Mouse (Mus musculus): Measurements from ENCODE around the gene Dgkd.

Gene Dgkd

DNA sequence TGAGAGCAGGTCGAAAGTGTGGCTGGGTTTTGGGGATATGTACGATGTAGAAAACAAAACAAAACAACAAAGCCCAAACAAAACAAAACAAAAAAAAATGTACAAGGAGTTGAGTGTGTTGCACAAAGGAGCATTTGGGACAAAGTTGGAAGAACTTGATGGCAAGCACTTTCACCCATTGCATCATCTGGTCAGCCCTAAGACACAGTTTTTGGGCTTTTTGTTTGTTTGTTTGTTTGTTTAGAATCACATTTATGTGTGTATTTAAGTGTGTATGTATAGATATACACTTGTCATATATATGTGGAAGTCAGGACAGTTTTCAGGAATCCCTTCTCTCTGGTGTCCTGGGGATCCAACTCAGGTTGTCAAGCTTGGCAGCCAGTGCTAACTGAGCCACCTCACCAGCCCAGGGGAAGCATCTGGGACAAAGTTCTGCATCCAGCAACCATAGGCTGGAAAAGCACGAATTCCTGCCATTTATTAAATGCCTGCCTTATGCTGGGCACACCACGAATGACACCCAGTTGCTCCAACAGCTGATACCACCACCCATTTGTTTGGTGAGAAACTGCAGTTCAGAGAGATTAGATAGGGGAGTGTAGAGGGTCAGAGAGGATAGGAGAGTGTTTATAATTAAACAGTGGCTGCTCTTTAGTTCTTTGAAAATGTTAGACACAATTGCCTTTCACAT lies 5.5 kb upstream of the Dgkd start:
- no peak for ATAC-seq (ENCODE audit: insufficient number of reproducible peaks, low FRiP score, low TSS enrichment)

- ATAC-seq (ENCODE audit: insufficient number of reproducible peaks, low FRiP score, low TSS enrichment) = no peak
These were observed 4.7 kb upstream of the Dgkd start for GRCm38 (mm10) chr1:87848237-87848996.

- ATAC-seq (ENCODE audit: insufficient number of reproducible peaks, low FRiP score, low TSS enrichment) = no peak
These were observed 3.8 kb upstream of the Dgkd start for GRCm38 (mm10) chr1:87849278-87849677.

DNA sequence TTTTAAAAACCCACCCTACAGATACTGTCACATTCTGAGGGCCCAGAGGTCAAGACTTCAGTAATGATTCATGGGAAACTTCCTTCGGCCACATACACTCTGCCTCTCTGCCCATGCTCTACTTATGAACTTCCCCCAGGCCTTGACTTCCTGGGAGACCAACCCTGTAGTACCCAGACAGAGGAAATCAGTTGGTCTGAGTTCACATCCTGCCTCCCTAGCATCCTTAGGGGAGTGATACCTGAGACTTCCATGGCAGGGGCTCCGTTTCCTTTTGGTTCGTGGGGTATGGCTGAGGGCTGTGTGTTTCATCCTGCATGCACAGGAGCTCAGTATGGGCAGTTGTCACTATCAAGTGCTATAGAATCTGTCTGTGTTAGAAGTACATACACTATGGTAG lies 1.7 kb upstream of the Dgkd start:
- no peak for ATAC-seq (ENCODE audit: insufficient number of reproducible peaks, low FRiP score, low TSS enrichment)

- no peak for ATAC-seq (ENCODE audit: insufficient number of reproducible peaks, low FRiP score, low TSS enrichment)
These were observed 851 bp upstream of the Dgkd start for GRCm38 (mm10) chr1:87852081-87852790.

DNA sequence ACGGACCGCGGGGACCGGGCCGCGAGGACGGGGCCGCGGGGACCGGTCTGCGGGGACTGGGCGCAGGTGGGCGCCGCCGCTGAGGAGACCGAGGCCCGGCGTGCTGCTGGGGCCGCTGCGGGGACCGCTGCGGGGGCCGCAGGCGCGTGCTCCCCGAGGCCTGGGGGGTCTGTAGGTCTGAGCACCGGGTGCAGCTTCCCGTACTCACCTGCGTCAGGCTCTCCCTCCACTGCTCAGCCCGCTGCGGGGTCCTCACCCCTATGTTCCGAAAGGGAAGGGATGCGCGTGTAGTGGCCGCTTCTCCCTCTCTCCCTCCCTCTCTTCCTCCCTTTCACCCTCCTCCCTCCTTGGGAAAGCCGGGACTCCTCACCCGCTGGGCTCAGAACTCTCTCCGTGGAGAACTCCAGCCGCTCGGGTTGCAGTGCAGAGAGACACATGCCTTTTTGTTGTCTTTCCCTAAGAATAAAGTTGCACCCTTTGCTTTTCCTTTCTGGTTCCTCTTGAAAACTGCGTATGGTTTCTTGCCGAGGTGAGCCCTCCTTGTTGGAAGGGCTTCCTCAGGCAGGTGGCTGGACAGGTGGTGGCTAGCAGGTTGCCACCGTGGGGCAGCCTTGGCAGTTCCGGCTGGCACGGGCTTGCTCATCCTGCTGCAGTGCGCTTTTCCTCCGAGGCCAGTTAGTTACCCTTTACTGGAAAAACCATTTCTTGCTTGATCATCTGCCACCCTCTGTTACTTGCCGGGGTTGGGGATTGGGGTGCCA lies 694 bp downstream of the Dgkd start:
- ATAC-seq (ENCODE audit: insufficient number of reproducible peaks, low FRiP score, low TSS enrichment) = peak; percentile 74

DNA sequence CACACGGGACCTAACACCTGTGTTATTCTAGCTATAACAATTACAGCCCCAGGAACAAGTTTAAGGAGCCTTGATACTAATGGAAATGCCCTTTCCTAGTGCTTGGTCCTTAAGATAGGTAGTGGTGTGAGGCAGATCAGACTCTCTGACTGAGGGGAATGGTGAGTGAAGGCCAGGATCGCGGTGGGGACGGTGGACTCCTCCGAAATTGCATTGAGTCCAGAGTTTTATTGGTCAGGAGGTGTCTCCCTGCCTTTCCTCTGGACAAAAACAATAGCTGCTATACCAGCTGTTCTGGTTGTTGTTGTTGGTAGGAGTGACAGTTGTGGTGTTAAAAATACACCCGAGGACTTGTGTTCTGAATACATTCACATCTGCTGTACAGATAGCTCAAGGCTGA lies 1.3 kb downstream of the Dgkd start:
- ATAC-seq (ENCODE audit: insufficient number of reproducible peaks, low FRiP score, low TSS enrichment) = no peak; the same call in 1 of the 2 replicates

GRCm38 (mm10) chr1:87854851-87855251 lies 1.8 kb downstream of the Dgkd start:
- peak; percentile 20; the same call in 1 of the 2 replicates for ATAC-seq (ENCODE audit: insufficient number of reproducible peaks, low FRiP score, low TSS enrichment)

DNA sequence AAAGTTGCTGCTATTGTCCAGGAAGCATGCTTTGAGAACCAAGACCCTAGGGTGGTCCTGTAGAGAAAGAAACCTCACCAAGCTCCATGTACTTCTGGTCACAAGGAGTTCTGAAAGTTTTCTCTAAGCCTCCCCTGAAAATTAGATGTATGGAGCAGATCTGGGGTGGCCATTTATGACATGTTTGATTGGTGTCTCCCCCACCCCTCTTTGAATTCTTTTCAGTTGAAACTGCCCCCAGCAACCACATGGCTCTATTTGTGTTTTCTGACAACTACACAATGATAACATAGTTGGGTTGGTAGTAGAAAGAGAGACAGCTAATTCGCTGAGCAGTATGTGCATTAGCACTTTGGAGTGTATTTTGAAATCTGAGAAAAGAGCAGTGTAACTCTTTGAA lies 2.4 kb downstream of the Dgkd start:
- ATAC-seq (ENCODE audit: insufficient number of reproducible peaks, low FRiP score, low TSS enrichment) = no peak

DNA sequence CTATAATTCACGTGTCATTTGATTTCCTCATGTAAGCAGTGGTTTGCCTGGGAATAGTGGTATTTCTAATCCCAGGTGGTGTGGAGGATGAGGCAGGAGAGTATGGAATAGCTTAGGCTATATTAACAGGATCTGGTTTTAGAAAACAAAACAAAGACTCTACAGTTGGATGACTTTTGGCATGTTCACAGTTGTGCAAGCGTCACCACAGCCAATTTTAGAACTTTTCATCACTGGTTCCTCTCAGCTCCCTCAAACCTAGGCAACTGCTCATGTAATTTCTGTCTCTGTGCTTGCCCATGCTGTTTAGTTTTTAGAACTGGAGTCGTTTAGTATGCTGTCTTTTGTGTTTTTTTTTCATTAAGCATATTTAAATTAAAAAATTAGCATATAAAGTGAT lies 3.7 kb downstream of the Dgkd start:
- no peak for ATAC-seq (ENCODE audit: insufficient number of reproducible peaks, low FRiP score, low TSS enrichment)

GRCm38 (mm10) chr1:87858031-87858430 lies 4.9 kb downstream of the Dgkd start:
- ATAC-seq (ENCODE audit: insufficient number of reproducible peaks, low FRiP score, low TSS enrichment) = no peak

- no peak for ATAC-seq (ENCODE audit: insufficient number of reproducible peaks, low FRiP score, low TSS enrichment)
These were observed 5.4 kb downstream of the Dgkd start for GRCm38 (mm10) chr1:87858529-87858928.

- ATAC-seq (ENCODE audit: insufficient number of reproducible peaks, low FRiP score, low TSS enrichment) = no peak
These were observed 10.5 kb downstream of the Dgkd start for GRCm38 (mm10) chr1:87863602-87864001.

- no peak for ATAC-seq (ENCODE audit: insufficient number of reproducible peaks, low FRiP score, low TSS enrichment)
These were observed 11.8 kb downstream of the Dgkd start for GRCm38 (mm10) chr1:87864889-87865288.

- no peak for ATAC-seq (ENCODE audit: insufficient number of reproducible peaks, low FRiP score, low TSS enrichment)
These were observed 13.6 kb downstream of the Dgkd start for GRCm38 (mm10) chr1:87866672-87867071.

DNA sequence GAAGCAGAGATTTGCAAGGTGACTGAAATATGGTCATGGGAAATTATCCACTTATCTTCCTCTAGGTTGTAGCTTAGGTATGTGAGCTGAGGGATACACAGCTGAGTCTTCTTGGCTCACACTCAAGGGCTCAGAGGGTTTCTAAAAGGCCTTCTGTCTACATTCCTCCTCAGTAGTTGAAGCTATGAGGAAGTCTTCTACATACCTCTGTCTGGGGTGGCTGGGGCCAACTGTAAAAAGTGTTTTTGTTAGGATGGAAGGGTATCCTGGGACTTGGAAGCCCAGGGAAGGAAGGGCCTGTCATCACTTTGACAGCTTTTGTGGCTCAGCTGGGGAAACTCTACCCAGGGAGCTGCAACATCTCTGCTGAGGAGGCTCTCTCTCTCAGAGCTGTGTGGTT lies 18.5 kb downstream of the Dgkd start:
- peak; percentile 45; the same call in 1 of the 2 replicates for ATAC-seq (ENCODE audit: insufficient number of reproducible peaks, low FRiP score, low TSS enrichment)

- no peak for ATAC-seq (ENCODE audit: insufficient number of reproducible peaks, low FRiP score, low TSS enrichment)
These were observed 20.0 kb downstream of the Dgkd start for GRCm38 (mm10) chr1:87873081-87873480.

DNA sequence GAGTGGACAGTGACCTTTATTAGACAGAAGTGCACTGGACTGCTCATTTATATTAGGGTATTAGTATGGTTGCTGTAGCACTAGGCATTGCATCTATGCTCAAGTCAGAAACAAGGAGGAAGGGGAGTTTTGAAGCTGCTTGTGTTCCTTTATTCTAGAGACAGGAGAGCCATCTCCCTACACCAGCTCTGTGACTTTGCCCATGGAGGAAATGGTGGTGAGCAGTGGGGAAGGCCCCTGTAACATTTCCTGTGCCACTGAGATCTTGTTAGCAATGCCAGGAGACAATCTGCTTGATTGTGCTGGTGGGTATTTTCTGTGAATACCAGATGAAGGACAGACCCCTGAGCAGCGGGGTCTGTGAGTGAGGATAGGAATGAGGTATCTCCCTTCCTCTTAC lies 23.0 kb downstream of the Dgkd start:
- ATAC-seq (ENCODE audit: insufficient number of reproducible peaks, low FRiP score, low TSS enrichment) = no peak

DNA sequence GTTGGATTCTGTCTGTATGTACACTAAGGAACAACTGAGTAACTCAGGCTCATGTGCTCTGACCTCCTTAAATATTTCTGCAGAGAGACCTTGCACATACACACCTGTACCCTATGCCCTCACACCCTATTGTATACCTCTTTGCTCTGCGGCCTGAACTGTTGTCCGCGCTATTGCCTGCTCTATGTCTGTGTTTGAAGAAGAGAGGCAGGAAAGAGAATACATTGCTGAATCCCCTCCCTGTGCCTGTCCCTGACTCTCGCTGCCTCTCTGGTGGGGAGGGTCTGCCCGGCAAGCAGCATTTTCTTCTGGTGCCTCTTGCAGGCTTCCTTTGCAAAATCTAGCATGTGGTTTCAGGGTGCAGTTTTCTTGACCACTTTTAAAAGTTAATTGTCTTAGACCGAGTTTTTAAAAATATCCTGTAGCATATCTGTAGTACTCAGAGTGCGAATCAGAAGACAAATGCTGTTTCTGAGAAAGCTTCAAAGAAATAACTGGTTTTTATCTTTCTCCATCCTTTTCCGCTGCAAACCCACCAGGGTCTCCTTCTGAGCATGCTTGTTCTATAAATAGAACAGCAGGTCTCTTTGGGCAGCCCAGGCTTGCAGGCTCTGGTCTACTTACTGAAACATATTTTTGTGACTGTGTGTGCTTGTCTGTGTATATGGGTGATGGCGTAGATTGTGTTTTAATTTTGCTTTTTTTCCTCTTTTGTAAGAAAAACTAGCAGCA lies 24.6 kb downstream of the Dgkd start:
- no peak for ATAC-seq (ENCODE audit: insufficient number of reproducible peaks, low FRiP score, low TSS enrichment)

- ATAC-seq (ENCODE audit: insufficient number of reproducible peaks, low FRiP score, low TSS enrichment) = no peak
These were observed 25.9 kb downstream of the Dgkd start for GRCm38 (mm10) chr1:87879034-87879433.
